Mouse (Mus musculus) bone marrow macrophage, adult 2 months (primary cell): ENCODE measurements around the gene Pnpla6.

Experiments
- CTCF ChIP-seq: IDR thresholded peaks from 2 replicates; pipeline ENCODE4 v1.5.1; 2012; ENCODE audit warnings: low read depth, mild to moderate bottlenecking, low read length, moderate library complexity
- POLR2A ChIP-seq: IDR thresholded peaks from 2 replicates; pipeline ENCODE4 v1.6.1; 2012; ENCODE audit warnings: mild to moderate bottlenecking, low read depth, low read length, borderline replicate concordance

GRCm38 (mm10) chr8:3540076-3540475, 24.9 kb downstream of the Pnpla6 start:
- no peak for TF ChIP-seq CTCF
- TF ChIP-seq POLR2A, result no peak
